Mouse (Mus musculus) spleen, adult 2 months (tissue): ENCODE results near the gene Gm4301.

Experiments used
- CTCF ChIP-seq: fragments of 200-500 bp; IDR thresholded peaks from 2 replicates; pipeline ENCODE4 v1.5.1; 2011; ENCODE audit warnings: mild to moderate bottlenecking, inconsistent platforms; ENCODE audit not compliant: insufficient read depth, insufficient read length, insufficient replicate concordance; ENCODE audit errors: extremely low read depth
- POLR2A ChIP-seq: fragments of 200-500 bp; IDR thresholded peaks from 2 replicates; pipeline ENCODE4 v1.6.1; 2011; ENCODE audit warnings: low read depth, low read length, inconsistent platforms

GRCm38 (mm10) chr10:100296105-100296504 lies 39.4 kb upstream of the Gm4301 start:
- TF ChIP-seq CTCF = no peak
- TF ChIP-seq POLR2A = no peak
